Mouse (Mus musculus) right cerebral cortex, postnatal 4 days (tissue): ENCODE results near the gene Mmachc.
"Not testable (repeated sequence)": the region's sequence is repeated elsewhere in the genome, so short reads cannot be mapped to it uniquely, and the experiment has no call there.

Experiments
- DNase-seq: peaks from one replicate; pipeline ENCODE4 v3.0.0-alpha.2; 2022

Mmachc gene

DNA sequence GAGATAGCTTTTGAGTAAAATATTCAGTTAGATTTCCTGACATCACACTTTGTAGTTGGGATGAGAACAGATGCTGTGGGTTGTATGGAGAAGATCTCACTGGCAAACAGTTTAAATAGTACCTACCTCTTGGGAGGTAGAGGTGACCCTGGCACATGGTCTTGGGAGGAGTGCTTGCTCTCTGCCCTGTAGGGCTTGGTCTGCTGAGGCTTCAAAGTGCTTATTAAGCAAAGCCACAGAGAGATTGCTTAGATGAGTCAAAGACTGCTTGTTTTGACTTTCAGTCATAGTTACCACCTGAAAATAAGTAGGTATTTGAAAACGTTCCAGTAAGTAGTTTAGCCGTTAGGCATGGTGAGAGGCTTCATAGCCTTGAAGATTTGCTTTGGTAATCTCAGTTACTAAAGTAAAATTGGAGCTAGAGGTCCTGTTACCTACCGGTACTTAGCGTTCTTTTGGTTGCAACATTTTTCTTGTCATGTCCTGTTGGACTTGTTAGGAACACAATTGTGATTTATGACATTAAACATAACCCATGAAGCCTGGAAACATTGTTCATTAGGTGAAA lies 18.8 kb downstream of the Mmachc start:
- DNase-seq, result no peak

GRCm38 (mm10) chr4:116687041-116687440 lies 21.2 kb downstream of the Mmachc start:
- no peak for DNase-seq

DNA sequence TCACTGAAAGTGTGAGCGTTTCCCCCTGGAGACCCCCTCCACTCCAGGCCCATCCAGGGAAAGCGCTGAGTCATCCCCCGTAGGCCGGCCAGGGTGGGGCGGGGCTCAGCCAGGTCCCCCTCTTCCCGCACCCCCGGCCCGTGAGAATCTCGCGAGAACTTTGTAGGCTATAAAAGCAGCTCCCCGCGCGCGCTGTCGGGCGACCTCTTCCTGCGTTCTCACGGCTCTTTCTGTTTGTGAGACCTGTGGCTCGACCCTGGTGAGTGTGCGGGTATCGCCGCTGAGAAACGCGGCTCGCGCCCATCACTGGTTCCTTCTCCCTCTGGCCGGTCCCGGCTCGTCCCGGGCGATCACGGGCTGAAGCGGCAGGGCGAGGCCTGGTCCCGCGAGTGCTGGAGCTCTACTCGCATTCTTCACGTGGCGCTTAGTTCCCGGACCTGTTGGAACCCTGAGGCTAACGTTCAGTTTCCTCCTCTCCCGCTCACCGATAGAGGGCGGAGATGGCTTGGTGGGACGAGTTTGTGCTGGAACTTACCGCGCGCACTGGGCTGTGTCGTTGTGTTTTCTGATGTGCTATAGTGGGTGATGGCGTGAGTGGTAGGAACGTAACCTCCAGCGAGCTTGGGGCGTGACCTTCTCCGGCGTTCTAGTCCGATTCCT lies 22.7 kb downstream of the Mmachc start, which contains the start of gene Prdx1:
Gene Prdx1, plus strand, starts transcription at position 143 of the 660 bp plus-strand sequence.
- peak; percentile 93 for DNase-seq

GRCm38 (mm10) chr4:116684665-116685064 lies 23.5 kb downstream of the Mmachc start:
- no peak for DNase-seq

DNA sequence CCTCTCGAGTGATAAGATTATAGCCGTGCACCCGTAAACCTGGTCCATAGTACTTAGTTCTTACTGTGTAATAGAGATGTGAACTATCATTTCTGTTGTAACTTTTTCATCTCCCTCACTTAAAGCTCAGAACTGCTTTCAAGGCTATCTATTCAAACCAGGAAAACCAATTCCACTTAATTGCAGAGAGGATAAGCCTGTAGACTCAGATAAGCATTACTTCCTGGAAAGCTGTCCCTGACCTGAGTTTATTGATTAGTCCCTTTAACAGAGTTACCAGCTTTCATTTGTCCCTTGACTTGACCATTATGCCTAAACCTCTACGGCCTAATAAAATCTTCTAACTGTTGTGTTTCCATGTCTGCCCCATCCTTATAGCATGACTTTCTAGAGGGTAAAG lies 24.2 kb downstream of the Mmachc start:
- DNase-seq, result no peak

GRCm38 (mm10) chr4:116680521-116680920 lies 27.7 kb downstream of the Mmachc start:
- DNase-seq, result not testable (repeated sequence)

GRCm38 (mm10) chr4:116679141-116679540 lies 29.1 kb downstream of the Mmachc start:
- DNase-seq, result no peak

- DNase-seq, result no peak
Observed at GRCm38 (mm10) chr4:116677808-116678207, 30.4 kb downstream of the Mmachc start.

DNA sequence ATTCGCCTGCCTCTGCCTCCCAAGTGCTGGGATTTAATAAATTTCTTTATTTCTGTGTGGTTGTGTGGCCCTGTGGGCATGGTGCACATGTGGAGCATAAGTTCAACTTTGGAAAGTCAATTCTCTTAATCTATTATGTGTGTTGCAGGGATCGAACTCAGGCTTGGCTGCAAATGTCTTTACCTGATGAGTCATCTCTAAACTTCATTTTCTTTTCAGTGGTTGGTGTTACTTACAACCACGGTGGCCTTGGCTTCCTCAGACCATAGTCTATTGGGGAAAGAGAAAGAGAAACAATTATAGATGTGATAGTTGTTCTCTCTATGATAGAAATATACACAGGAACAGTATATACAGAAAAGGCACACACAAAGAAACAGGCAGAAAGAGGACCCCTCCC lies 32.2 kb downstream of the Mmachc start:
- DNase-seq, result no peak

DNA sequence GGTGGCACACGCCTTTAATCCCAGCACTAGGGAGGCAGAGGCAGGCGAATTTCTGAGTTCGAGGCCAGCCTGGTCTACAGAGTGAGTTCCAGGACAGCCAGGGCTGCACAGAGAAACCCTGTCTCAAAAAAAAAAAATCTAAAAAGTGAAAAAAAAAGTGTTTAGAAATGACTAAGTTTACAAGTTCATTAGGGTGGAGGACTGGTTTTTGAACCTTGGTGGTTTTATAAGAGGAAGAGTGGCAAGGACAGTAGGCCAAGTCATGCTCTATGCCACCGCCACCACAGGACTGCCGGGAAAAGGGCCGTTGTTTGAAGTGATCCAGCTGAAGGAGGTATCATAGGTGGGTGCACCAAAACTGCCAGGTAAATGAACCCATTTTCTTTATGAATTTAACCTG lies 33.4 kb downstream of the Mmachc start:
- DNase-seq, result not testable (repeated sequence)

DNA sequence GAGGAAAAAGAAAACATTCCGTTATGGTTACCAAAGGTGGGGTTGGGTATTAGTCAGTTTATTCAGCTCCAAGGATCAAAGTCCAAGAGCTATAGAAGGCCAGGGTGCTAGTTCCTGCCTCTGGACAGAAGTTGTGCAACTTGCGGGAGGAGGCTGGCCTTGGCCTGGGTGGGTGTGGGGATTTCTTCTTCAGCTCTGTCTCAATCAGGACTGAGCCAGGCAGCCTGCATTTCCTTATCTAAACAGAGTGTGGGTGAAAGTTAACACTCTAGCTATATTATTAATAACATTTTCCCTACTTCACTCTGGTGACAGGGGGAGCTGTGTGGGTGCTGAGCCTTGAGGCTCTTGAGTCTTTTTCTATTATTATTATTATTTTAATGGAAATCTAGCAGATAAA lies 35.4 kb downstream of the Mmachc start:
- no peak for DNase-seq

DNA sequence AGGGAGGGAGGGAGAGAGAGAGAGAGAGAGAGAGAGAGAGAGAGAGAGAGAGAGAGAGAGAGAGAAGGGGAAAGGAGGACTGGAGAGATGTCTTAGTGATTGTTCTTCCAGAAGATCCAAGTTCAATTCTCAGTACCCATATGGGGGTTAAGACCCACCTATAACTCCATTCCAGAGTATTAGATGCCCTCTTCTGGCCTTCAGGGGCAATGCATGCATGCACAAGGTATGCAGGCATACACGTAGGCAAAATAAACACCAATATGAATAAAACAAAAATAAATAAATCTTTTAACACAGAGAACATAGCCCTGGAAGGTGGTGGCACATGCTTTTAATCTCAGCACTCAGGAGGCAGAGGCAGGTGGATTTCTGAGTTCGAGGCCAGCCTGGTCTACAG lies 38.9 kb downstream of the Mmachc start:
- no peak for DNase-seq

GRCm38 (mm10) chr4:116668145-116668544 lies 40.1 kb downstream of the Mmachc start:
- no peak for DNase-seq

- DNase-seq, result no peak
Observed at GRCm38 (mm10) chr4:116666625-116667024, 41.6 kb downstream of the Mmachc start.

DNA sequence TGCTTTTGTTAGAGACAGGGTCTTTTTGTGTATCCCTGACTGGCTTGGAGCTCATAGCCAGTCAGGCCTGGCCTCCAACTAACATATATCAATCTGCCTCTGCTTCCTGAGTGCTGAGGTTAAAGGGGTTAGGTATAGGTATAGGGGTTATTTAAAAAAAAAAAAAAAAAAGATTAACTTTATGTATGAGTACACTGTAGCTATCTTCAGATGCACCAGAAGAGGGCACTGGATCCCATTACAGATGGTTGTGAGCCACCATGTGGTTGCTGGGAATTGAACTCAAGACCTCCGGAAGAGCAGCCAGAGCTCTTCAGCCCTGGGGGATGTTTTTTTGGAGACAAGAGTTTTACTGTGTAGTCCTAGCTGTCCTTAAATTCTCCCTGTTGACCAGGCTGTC lies 46.2 kb downstream of the Mmachc start:
- no peak for DNase-seq

GRCm38 (mm10) chr4:116660829-116661228 lies 47.4 kb downstream of the Mmachc start:
- no peak for DNase-seq

GRCm38 (mm10) chr4:116659916-116660315 lies 48.3 kb downstream of the Mmachc start:
- DNase-seq, result not testable (repeated sequence)

DNA sequence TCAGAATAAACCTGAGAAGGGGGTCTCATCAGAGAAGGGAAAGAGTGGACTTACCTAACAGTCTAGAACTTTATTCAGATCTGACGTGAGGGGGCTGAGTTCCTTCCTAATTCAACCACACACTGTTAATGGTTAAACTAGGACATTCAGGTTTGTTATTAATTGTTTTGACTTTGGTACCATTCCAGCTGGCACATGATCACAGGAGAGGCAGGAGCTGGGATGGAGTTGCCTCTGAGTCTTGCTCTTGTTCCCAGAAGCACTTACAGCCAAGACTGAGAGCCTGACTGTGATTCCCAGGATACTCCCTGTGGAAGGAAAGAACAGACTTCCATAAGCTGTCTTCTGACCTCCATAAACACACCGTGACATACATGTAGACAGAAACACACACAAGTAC lies 48.7 kb downstream of the Mmachc start:
- DNase-seq, result no peak

GRCm38 (mm10) chr4:116657971-116658370 lies 50.2 kb downstream of the Mmachc start:
- DNase-seq, result no peak

- no peak for DNase-seq
Observed at GRCm38 (mm10) chr4:116655658-116656057, 52.5 kb downstream of the Mmachc start.

DNA sequence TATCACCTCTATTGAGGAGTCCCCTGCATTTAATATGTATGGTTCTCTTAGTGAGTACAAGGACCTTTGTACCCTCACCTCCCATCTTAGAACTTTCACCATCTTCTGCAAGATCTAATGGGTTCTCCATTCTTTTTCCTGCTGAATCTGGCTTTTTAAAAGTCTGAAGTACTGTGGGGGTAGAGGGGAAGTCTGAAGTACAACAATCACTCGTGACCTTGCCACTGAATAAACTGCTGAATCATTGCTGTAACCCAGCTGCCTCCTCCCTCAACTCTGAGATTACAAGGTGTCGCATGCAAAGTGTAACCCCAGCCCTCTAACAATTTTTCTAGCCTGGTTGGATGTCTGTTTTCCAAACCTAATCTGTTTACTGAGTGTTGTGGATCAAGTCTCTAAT lies 53.1 kb downstream of the Mmachc start:
- no peak for DNase-seq

GRCm38 (mm10) chr4:116653228-116653627 lies 55.0 kb downstream of the Mmachc start:
- DNase-seq, result no peak
